Mouse (Mus musculus) lung, postnatal 0 days (tissue): ENCODE measurements around the gene Pdlim1.

Experiments used
- CTCF ChIP-seq: IDR thresholded peaks from 2 replicates; pipeline ENCODE4 v1.5.1; 2016; ENCODE audit warnings: antibody characterized with exemption, mild to moderate bottlenecking
- EP300 ChIP-seq: IDR thresholded peaks from 2 replicates; pipeline ENCODE4 v1.6.1; 2016; ENCODE audit warnings: antibody characterized with exemption, mild to moderate bottlenecking, control low read depth

DNA sequence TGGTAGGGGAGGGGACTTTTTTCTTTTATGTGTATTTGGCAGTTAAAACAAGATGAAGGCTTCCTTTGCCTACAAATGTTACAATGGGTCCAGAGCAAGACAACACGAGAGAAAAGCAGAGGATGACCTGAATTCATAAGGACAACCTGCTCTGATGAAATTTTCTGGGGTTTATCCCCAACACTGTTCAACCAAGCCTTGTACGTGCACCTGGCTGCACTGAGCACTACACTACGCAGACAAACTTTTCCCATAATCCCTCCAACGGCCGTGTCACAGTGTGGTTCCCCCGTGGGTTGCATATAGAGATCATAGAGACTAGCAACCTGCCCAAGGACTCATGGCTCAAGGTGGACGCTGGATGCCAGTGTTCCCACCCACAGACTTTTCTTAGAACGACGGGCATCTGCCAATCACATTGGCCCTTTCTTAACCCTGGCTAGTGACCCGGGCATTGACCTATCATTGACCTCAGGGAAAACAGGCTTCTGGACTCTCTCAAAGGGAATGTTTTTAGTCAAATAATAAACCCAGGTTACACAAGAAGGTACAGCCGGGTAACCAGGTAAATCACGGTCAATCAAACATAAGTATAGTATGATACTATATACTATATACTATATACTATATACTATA, 45.0 kb downstream of the Pdlim1 start:
- no peak for TF ChIP-seq CTCF
- no peak for TF ChIP-seq EP300
